Mouse (Mus musculus): ENCODE measurements around the gene Runx1. TPM values are rescaled to one million over a fixed set of nuclear protein-coding genes. Genes with fewer than 3 reads are reported as not detected.

The Runx1 gene
- polyA plus RNA-seq, 1 experiment from 2014 or later = 1.1 TPM

DNA sequence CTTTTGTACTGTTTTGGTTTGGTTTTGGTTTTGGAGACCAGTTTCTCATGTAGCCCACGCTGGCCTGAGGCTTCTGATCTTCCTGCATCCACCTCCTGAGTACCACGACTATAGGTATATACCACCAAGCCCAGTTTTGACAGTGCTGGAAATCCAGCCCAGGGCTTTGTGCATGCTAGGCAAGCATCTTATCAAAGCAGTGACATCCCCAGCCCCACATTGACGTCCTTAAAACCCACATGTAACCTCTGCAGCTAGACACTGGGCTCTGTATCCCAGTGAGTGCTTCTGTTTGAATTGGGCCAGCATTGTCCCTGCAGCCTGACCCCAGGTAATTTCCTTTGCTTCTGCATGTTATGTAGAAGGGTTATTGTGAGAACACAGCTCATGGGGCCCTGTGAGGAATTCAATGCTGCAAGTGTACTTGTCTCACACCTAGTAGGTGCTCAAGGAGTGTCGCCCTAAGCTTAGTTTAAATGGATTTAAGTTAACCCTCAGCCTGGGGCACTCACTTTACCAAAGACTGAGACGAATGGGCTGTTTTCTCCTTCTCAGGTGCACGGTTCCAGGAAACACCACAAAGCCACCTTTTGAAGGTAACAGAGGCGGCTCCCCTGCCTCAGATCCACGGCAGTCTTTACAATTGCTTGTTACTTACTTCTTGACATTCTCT is 15.2 kb downstream of the Runx1 start:
- no peak overlapping the region for H3K4me3 ChIP-seq (replicated peaks)
- no peaks in the 10 kb centered on the region for H3K27me3 ChIP-seq
- H3K9ac ChIP-seq (replicated peaks) = no peak overlapping the region
- WGBS = 86% methylated on average over 8 of the region's 8 CpGs
- H3K9me3 ChIP-seq = no peaks in the 10 kb centered on the region
- no peak for ATAC-seq
- H3K36me3 ChIP-seq = no peaks in the 10 kb centered on the region
- H3K4me2 ChIP-seq (replicated peaks) = no peak overlapping the region
- H3K27ac ChIP-seq = no peak overlapping the region
- no peaks in the 10 kb centered on the region for H3K4me1 ChIP-seq (replicated peaks)

DNA sequence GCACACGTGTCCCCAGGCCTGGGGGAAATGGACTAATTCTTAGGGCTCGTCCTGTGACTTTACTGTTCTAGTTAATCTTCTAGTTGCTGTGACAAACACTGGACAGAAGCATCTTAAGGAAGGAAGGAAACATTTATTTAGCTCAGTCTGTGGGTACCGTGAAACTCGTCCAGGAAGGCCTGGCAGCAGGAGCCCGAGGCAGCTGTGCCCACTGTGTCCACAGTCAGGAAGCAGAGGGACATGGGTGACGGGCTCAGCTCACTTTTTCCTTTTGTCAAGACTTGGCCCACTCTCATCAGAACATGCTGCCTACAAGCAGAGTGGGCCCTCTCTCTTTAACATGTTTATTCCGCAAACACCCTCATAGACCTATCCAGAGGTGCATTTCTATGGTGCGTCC is 18.2 kb downstream of the Runx1 start:
- H3K9ac ChIP-seq (replicated peaks) = no peak overlapping the region
- no peak overlapping the region for H3K4me3 ChIP-seq (replicated peaks)
- H3K36me3 ChIP-seq = no peaks in the 10 kb centered on the region
- no peak for ATAC-seq
- no peak overlapping the region for H3K27ac ChIP-seq
- no peaks in the 10 kb centered on the region for H3K4me1 ChIP-seq (replicated peaks)
- H3K27me3 ChIP-seq = no peaks in the 10 kb centered on the region
- H3K4me2 ChIP-seq (replicated peaks) = no peak overlapping the region
- H3K9me3 ChIP-seq = no peaks in the 10 kb centered on the region
- 87% methylated on average over 8 of the region's 8 CpGs for WGBS

DNA sequence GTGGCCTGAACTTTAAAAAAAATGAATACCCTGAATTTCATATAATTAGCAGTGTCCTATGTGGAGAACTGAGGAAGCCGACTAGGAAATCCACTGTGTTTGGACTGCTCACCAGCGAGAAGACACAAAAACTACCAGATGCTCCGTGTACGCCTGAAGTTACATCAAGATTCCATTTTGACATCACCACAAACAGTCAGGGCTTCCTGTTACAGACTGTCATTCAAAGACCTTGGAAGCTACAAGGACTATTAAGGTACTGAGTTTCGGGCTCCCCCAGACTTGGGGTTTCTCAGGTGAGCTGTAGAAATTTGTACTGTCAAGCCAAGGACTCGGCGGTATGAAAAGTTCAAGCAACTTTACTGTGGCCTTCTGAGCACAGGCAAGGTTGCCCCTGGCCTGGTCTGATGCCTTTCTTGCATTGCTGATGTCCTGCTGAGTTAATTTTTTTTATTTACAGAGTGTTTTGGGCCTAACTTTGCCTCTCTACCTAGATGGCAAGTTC is 22.8 kb downstream of the Runx1 start:
- H3K4me1 ChIP-seq (replicated peaks) = no peaks in the 10 kb centered on the region
- no peaks in the 10 kb centered on the region for H3K9me3 ChIP-seq
- WGBS = 91% methylated on average over 7 of the region's 7 CpGs
- no peak overlapping the region for H3K9ac ChIP-seq (replicated peaks)
- H3K27ac ChIP-seq = no peak overlapping the region
- H3K27me3 ChIP-seq = no peaks in the 10 kb centered on the region
- H3K4me2 ChIP-seq (replicated peaks) = no peak overlapping the region
- no peaks in the 10 kb centered on the region for H3K36me3 ChIP-seq
- H3K4me3 ChIP-seq (replicated peaks) = no peak overlapping the region
- ATAC-seq = no peak

DNA sequence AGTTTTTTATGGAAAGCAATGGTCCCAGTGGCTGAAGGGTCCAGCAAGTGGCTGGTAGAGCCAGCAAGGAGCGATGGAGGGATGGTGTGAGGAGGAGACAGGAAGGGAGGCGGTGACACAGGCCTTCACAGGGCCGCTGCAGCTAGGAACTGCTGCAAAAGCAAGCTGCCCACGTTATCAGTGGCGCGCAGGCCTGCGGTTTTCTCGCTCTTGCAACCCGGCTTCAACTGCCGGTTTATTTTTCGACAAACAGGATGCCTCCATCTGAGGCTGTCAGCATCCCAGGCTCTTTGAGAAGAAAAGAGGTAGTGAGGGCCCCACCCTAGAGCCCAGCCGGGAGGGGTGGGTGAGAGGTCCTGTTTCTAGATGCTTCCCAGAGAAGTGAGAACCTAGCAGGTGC is 24.4 kb downstream of the Runx1 start:
- Histone ChIP-seq H3K4me2 (replicated peaks) (no peak overlapping the region), H3K9ac (replicated peaks) (no peak overlapping the region), H3K4me3 (replicated peaks) (no peak overlapping the region), H3K4me1 (replicated peaks) (no peaks in the 10 kb centered on the region), H3K27ac (no peak overlapping the region), H3K9me3 (no peaks in the 10 kb centered on the region), H3K36me3 (no peaks in the 10 kb centered on the region), H3K27me3 (no peaks in the 10 kb centered on the region)
- 82% methylated on average over 12 of the region's 12 CpGs for WGBS
- no peak for ATAC-seq

DNA sequence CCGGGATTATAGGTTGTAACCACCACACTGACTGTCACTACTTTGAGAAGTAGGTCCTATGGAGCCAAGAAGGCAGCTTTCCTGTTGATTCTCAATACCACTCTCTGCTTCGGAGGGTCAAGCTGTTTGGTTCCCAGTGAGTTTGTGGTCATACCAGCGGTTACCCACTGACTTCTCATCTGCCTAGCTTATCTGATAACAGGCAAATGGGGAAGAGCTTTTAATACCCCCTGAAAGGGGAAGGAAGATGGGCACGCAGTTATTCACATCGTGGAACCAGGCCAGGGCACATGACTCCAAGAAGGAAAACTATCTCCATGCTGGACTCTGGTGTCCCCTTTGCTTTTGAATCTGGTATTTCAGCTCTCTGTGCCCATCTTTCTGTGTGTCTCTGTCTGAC is 25.1 kb downstream of the Runx1 start:
- no peak overlapping the region for H3K9ac ChIP-seq (replicated peaks)

DNA sequence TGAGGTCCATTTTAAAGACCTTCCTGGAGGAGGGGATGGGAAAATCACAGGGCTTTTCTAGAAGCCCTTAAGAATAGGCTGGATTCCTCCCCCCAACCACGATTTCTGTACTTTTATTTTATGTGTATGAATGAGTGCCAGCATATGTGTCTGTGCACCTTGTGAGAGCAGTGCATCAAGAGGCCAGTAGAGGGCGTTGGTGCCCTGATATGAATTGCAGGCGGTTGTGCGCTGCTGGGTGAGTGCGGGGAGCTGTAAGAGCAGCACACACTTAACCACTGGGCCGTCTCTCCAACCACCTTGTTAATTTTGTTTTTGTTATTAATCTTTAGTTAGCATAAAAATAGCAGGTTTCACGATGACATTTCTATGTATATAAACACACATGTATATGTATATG is 26.0 kb downstream of the Runx1 start:
- Histone ChIP-seq H3K9me3 (no peaks in the 10 kb centered on the region), H3K4me3 (replicated peaks) (no peak overlapping the region), H3K9ac (replicated peaks) (no peak overlapping the region), H3K27ac (no peak overlapping the region), H3K4me2 (replicated peaks) (no peak overlapping the region), H3K4me1 (replicated peaks) (no peaks in the 10 kb centered on the region), H3K27me3 (no peaks in the 10 kb centered on the region), H3K36me3 (no peaks in the 10 kb centered on the region)
- ATAC-seq = no peak
- WGBS = 91% methylated on average over 7 of the region's 7 CpGs

More for the DNA sequence above, 25.1 kb downstream of the Runx1 start:
- WGBS = 95% methylated on average over 5 of the region's 5 CpGs
- ATAC-seq = no peak
- Histone ChIP-seq H3K36me3 (no peaks in the 10 kb centered on the region), H3K9me3 (no peaks in the 10 kb centered on the region), H3K4me1 (replicated peaks) (no peaks in the 10 kb centered on the region), H3K4me3 (replicated peaks) (no peak overlapping the region), H3K4me2 (replicated peaks) (no peak overlapping the region), H3K27ac (no peak overlapping the region), H3K27me3 (no peaks in the 10 kb centered on the region)

DNA sequence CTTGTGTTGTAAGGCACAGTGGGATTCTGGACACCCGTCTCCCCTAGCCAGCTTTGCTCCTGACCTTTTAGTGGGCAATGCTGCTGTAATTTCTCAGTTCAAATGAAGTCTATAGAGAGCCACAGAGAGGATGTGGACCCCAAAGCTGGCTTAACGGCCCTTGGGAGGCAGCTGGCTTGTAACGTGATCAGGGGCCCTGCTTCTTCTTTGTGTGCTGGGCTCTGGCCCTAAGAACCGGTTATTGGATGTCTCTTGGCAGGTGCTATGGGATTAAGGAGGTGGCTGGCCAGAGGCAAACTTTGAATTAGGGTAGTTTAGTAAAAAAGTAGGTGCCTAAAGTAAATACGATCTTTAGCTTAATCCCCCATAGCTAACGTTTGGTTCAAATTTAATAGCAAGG is 31.8 kb downstream of the Runx1 start:
- no peaks in the 10 kb centered on the region for H3K27me3 ChIP-seq
- H3K36me3 ChIP-seq = no peaks in the 10 kb centered on the region
- peaks cover 8% of the 10 kb centered on the region for H3K4me1 ChIP-seq (replicated peaks)
- H3K27ac ChIP-seq = no peak overlapping the region
- ATAC-seq = no peak
- WGBS = 15% methylated on average over 6 of the region's 6 CpGs
- no peak overlapping the region for H3K9ac ChIP-seq (replicated peaks)
- H3K9me3 ChIP-seq = no peaks in the 10 kb centered on the region
- no peak overlapping the region for H3K4me3 ChIP-seq (replicated peaks)
- H3K4me2 ChIP-seq (replicated peaks) = no peak overlapping the region

DNA sequence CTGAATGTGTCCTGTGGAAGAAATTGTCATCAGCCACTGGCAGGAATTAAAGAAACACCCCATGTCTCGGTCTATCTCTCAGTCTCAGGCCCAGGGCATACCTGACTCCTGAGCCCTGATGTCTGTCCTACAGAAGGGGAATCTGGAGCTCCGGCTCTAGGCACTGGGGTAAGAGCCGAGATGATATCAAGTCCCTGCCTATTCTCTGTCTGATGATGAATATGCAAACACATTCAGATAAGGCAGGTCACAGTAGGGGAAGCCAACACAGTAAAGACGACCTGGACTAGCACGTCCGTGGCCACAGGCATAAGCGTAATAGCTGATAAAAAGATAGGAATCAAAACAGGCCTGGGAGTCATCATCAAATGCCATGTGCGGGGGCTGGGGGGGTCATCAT is 32.2 kb downstream of the Runx1 start:
- H3K36me3 ChIP-seq = no peaks in the 10 kb centered on the region
- 47% methylated on average over 8 of the region's 8 CpGs for WGBS
- H3K9me3 ChIP-seq = no peaks in the 10 kb centered on the region
- H3K27me3 ChIP-seq = no peaks in the 10 kb centered on the region
- peaks cover 8% of the 10 kb centered on the region for H3K4me1 ChIP-seq (replicated peaks)
- no peak overlapping the region for H3K9ac ChIP-seq (replicated peaks)
- H3K27ac ChIP-seq = no peak overlapping the region
- H3K4me2 ChIP-seq (replicated peaks) = no peak overlapping the region
- no peak for ATAC-seq
- no peak overlapping the region for H3K4me3 ChIP-seq (replicated peaks)

DNA sequence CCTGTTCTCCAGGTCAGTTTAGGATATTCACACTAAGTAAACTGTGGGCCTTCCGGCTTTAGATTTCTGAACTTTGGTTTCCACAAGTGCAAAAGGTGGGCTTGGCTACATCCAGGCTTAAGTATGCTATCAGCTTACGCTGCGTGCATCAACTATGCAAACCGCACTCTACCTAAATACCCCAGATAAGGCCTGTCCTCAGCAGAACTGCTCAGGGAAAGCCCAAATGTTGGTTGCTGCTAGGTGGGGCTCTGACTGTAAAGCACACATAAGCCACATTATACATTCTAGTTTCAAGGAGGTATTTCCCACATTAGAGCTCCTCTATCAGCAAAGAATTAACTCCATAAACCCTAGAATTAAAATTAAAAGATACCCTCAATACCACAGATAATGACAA is 33.0 kb downstream of the Runx1 start:
- H3K36me3 ChIP-seq = no peaks in the 10 kb centered on the region
- H3K4me2 ChIP-seq (replicated peaks) = no peak overlapping the region
- peaks cover 8% of the 10 kb centered on the region for H3K4me1 ChIP-seq (replicated peaks)
- H3K9me3 ChIP-seq = no peaks in the 10 kb centered on the region
- no peak overlapping the region for H3K4me3 ChIP-seq (replicated peaks)
- H3K9ac ChIP-seq (replicated peaks) = no peak overlapping the region
- H3K27ac ChIP-seq = no peak overlapping the region
- no peak for ATAC-seq
- WGBS = 97% methylated on average over 4 of the region's 4 CpGs
- no peaks in the 10 kb centered on the region for H3K27me3 ChIP-seq

DNA sequence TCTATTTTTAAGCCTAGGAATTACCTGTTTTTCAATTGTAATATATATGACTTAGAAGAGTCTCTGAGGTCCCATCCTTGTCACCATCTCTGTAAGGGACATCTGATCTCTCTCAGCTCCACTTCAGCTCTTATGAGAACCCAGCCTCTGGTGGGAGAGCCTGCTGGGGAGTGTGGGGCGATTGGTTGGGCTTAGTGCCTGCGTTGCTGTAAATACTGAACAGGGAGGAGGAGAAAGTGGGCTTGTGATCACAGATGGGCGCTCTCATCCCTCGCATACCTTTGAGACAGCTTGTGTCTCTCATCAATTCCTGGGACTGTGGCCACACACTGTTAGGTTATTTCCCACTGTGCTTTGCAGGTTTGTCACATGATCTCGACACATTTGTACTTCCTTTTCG is 35.3 kb downstream of the Runx1 start:
- Histone ChIP-seq H3K27ac (no peak overlapping the region), H3K4me2 (replicated peaks) (no peak overlapping the region), H3K4me3 (replicated peaks) (no peak overlapping the region), H3K36me3 (no peaks in the 10 kb centered on the region), H3K9ac (replicated peaks) (no peak overlapping the region), H3K4me1 (replicated peaks) (peaks cover 8% of the 10 kb centered on the region), H3K9me3 (no peaks in the 10 kb centered on the region), H3K27me3 (no peaks in the 10 kb centered on the region)
- WGBS = 82% methylated on average over 6 of the region's 6 CpGs
- ATAC-seq = no peak

DNA sequence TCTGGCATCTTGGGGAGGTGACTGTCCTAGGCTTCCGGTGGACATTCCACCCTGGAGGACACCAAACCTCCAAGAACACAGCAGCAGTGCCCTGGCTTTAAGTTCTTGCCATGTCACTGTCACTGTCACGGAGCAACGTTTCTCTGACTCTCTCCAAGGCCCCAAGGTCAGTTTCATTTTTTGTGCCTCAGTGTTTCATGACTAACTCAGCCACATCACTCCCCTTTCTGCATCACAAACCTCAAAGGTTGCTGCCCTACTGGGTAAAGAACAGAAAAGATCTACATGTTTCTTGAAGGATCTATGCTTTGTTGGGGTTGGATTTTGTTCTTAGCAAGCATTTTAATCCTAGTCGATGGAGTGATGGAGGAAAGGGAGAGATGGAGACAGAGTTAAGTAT is 36.1 kb downstream of the Runx1 start:
- 85% methylated on average over 4 of the region's 4 CpGs for WGBS
- H3K4me1 ChIP-seq (replicated peaks) = peaks cover 8% of the 10 kb centered on the region
- no peak overlapping the region for H3K4me3 ChIP-seq (replicated peaks)
- H3K27me3 ChIP-seq = no peaks in the 10 kb centered on the region
- ATAC-seq = no peak
- no peak overlapping the region for H3K4me2 ChIP-seq (replicated peaks)
- H3K9me3 ChIP-seq = no peaks in the 10 kb centered on the region
- H3K9ac ChIP-seq (replicated peaks) = no peak overlapping the region
- H3K36me3 ChIP-seq = no peaks in the 10 kb centered on the region
- H3K27ac ChIP-seq = no peak overlapping the region

DNA sequence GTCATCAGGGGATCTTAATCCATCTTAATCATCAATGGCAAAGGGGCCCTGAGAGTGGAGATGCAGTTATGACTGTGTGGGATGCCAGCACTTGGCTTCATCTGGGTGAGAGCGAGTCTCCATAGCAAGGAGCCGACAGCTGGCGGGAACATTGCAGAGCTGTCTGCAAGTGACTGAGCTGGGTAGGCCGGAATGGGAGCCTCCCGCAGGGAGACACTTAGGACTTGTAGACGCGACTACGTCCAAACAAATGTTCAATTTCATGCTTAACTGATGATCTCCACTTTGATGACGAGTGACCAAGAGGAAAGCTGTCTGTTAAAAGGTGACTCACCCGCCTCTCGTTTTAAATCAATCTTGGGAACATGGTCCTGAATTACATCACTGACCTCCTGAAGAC is 37.5 kb downstream of the Runx1 start:
- ATAC-seq = no peak
- H3K4me1 ChIP-seq (replicated peaks) = peaks cover 8% of the 10 kb centered on the region
- no peak overlapping the region for H3K27ac ChIP-seq
- no peaks in the 10 kb centered on the region for H3K9me3 ChIP-seq
- no peak overlapping the region for H3K9ac ChIP-seq (replicated peaks)
- H3K27me3 ChIP-seq = no peaks in the 10 kb centered on the region
- no peak overlapping the region for H3K4me3 ChIP-seq (replicated peaks)
- 40% methylated on average over 11 of the region's 11 CpGs for WGBS
- H3K36me3 ChIP-seq = no peaks in the 10 kb centered on the region
- no peak overlapping the region for H3K4me2 ChIP-seq (replicated peaks)

DNA sequence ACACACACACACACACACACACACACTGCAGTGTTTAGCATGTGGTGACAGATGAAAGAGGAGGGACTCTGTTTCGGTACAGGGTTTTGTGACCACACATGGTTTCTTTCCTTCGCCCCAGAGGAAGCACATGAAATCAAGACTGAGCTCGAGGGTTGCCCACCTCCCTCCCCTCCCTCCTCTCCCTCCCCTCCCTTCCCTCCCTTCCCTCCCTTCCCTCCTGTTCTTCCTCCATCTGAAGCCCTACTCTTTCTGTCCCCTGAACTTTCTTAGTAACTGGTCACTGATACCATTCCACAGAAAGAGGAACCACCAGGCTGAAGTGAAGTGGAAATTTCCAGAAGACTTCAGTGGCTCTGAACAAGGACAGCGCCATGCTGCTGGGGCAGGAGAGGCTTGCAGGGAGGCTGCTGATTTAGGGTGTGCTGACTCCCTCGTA is 39.0 kb downstream of the Runx1 start:
- no peak overlapping the region for H3K4me3 ChIP-seq (replicated peaks)
- H3K9me3 ChIP-seq = no peaks in the 10 kb centered on the region
- no peak overlapping the region for H3K9ac ChIP-seq (replicated peaks)
- H3K27me3 ChIP-seq = no peaks in the 10 kb centered on the region
- no peak for ATAC-seq
- WGBS = 75% methylated on average over 5 of the region's 5 CpGs
- H3K27ac ChIP-seq = no peak overlapping the region
- no peaks in the 10 kb centered on the region for H3K36me3 ChIP-seq
- H3K4me1 ChIP-seq (replicated peaks) = peaks cover 9% of the 10 kb centered on the region
- no peak overlapping the region for H3K4me2 ChIP-seq (replicated peaks)
